Mouse (Mus musculus) neural tube, embryonic 11.5 days (tissue): ENCODE data around the gene Cd300lb. TPM values are rescaled to one million over a fixed set of nuclear protein-coding genes. Genes with fewer than 3 reads are reported as not detected.
A peak's percentile ranks its signal among the peaks of the same experiment; 100 is the strongest.

Source experiments
- ATAC-seq: fragments of 200-750 bp; cut with Nextera tagmentation; 2 replicates; pipeline ENCODE4 v1.8.0; 2017; ENCODE audit warnings: moderate number of reproducible peaks, mild to moderate bottlenecking, moderate TSS enrichment, moderate library complexity; ENCODE audit not compliant: insufficient read depth, low FRiP score, low TSS enrichment
- DNase-seq: peaks from one replicate; pipeline ENCODE4 v3.0.0-alpha.2; 2015; ENCODE audit warnings: low spot score
- H3K27ac ChIP-seq: fragments of 300-500 bp; sonication (generic); 2 replicates; pipeline ENCODE4 v1.5.1; 2014; ENCODE audit warnings: low read depth, mild to moderate bottlenecking, low read length
- H3K27me3 ChIP-seq: fragments of 300-500 bp; sonication (generic); 2 replicates; pipeline ENCODE4 v1.6.1; 2014; ENCODE audit warnings: mild to moderate bottlenecking, low read length, mixed read lengths; ENCODE audit not compliant: control insufficient read depth, insufficient read depth
- H3K36me3 ChIP-seq: fragments of 300-500 bp; sonication (generic); 2 replicates; pipeline ENCODE4 v1.6.1; 2014; ENCODE audit warnings: mild to moderate bottlenecking, low read length, moderate library complexity, mixed read lengths; ENCODE audit not compliant: control insufficient read depth, insufficient read depth
- H3K4me1 ChIP-seq: fragments of 300-500 bp; sonication (generic); 2 replicates; pipeline ENCODE4 v1.6.1; 2014; ENCODE audit warnings: low read length, mixed read lengths; ENCODE audit not compliant: control insufficient read depth, insufficient read depth
- H3K4me2 ChIP-seq: fragments of 300-500 bp; sonication (generic); 2 replicates; pipeline ENCODE4 v1.6.1; 2014; ENCODE audit warnings: low read depth, mild to moderate bottlenecking, moderate library complexity
- H3K4me3 ChIP-seq: fragments of 300-500 bp; sonication (generic); 2 replicates; pipeline ENCODE4 v1.5.1; 2014; ENCODE audit warnings: low read depth, low read length
- H3K9ac ChIP-seq: fragments of 300-500 bp; sonication (generic); 2 replicates; pipeline ENCODE4 v1.6.1; 2014; ENCODE audit warnings: mild to moderate bottlenecking, low read length
- H3K9me3 ChIP-seq: fragments of 300-500 bp; sonication (generic); 2 replicates; pipeline ENCODE4 v1.6.1; 2016; ENCODE audit warnings: low read length; ENCODE audit not compliant: control insufficient read depth
- whole genome bisulfite sequencing: fragments of 180-500 bp; shearing (Covaris S2); extraction: QIAGEN DNeasy Blood & Tissue Kit; methylation state at CpG from one replicate; pipeline ENCODE4 v1.1.7; 2014; 5-methylcytosine and 5-hydroxymethylcytosine counted together
- polyA plus RNA-seq: library from polyadenylated mRNA; unstranded; fragments of >200 nt; fragmentation: Nextera tagmentation; extraction: Ambion mirVana; gene quantifications from 2 replicates; pipeline ENCODE4 v1.2.1, GENCODE M21; 2014

Gene Cd300lb
- polyA plus RNA-seq, 1 experiment from 2014 or later, result 0.20 TPM

- no peaks in the 10 kb centered on the region for H3K9me3 ChIP-seq
- no peaks in the 10 kb centered on the region for H3K36me3 ChIP-seq
- no peak overlapping the region for H3K9ac ChIP-seq
- H3K4me1 ChIP-seq, result peaks cover 12% of the 10 kb centered on the region
- DNase-seq (peak; percentile 46), ATAC-seq (no peak)
- H3K27ac ChIP-seq, result no peak overlapping the region
- no peak overlapping the region for H3K4me2 ChIP-seq
- WGBS, result 59% methylated on average over 3 of the region's 3 CpGs
- H3K27me3 ChIP-seq, result no peaks in the 10 kb centered on the region
- no peak overlapping the region for H3K4me3 ChIP-seq
These were observed 57.0 kb downstream of the Cd300lb start for GRCm38 (mm10) chr11:114877145-114877544.

- no peak overlapping the region for H3K4me3 ChIP-seq
- WGBS, result 45% methylated on average over 2 of the region's 2 CpGs
- no peak overlapping the region for H3K4me2 ChIP-seq
- H3K36me3 ChIP-seq, result no peaks in the 10 kb centered on the region
- no peaks in the 10 kb centered on the region for H3K9me3 ChIP-seq
- no peak for ATAC-seq
- no peak overlapping the region for H3K27ac ChIP-seq
- H3K9ac ChIP-seq, result no peak overlapping the region
- H3K4me1 ChIP-seq, result peaks cover 12% of the 10 kb centered on the region
- no peak for DNase-seq
- H3K27me3 ChIP-seq, result no peaks in the 10 kb centered on the region
These were observed 57.6 kb downstream of the Cd300lb start for GRCm38 (mm10) chr11:114876621-114877020.

- no peak overlapping the region for H3K9ac ChIP-seq
- 29% methylated on average over 7 of the region's 7 CpGs for WGBS
These were observed 58.0 kb downstream of the Cd300lb start for GRCm38 (mm10) chr11:114876176-114876575.

GRCm38 (mm10) chr11:114875301-114875801 is 58.8 kb downstream of the Cd300lb start:
- H3K4me2 ChIP-seq, result no peak overlapping the region
- H3K27ac ChIP-seq, result no peak overlapping the region
- peak; percentile 37 for DNase-seq
- no peak for ATAC-seq
- 7% methylated on average over 8 of the region's 9 CpGs for WGBS
- H3K4me3 ChIP-seq, result no peak overlapping the region
- no peaks in the 10 kb centered on the region for H3K27me3 ChIP-seq
- no peaks in the 10 kb centered on the region for H3K9me3 ChIP-seq
- H3K36me3 ChIP-seq, result no peaks in the 10 kb centered on the region
- H3K4me1 ChIP-seq, result peaks cover 12% of the 10 kb centered on the region
- H3K9ac ChIP-seq, result no peak overlapping the region

More at GRCm38 (mm10) chr11:114876176-114876575, 58.0 kb downstream of the Cd300lb start:
- no peak overlapping the region for H3K4me3 ChIP-seq
- H3K4me1 ChIP-seq, result peaks cover 12% of the 10 kb centered on the region
- no peak overlapping the region for H3K4me2 ChIP-seq
- H3K36me3 ChIP-seq, result no peaks in the 10 kb centered on the region
- H3K27ac ChIP-seq, result no peak overlapping the region
- no peaks in the 10 kb centered on the region for H3K27me3 ChIP-seq
- ATAC-seq, result no peak
- H3K9me3 ChIP-seq, result no peaks in the 10 kb centered on the region
- no peak for DNase-seq

- no peaks in the 10 kb centered on the region for H3K36me3 ChIP-seq
- H3K27ac ChIP-seq, result no peak overlapping the region
- 51% methylated on average over 9 of the region's 9 CpGs for whole genome bisulfite sequencing
- no peak overlapping the region for H3K9ac ChIP-seq
- no peak overlapping the region for H3K4me3 ChIP-seq
- peak; percentile 8 for DNase-seq
- no peak for ATAC-seq
- no peaks in the 10 kb centered on the region for H3K27me3 ChIP-seq
- H3K9me3 ChIP-seq, result no peaks in the 10 kb centered on the region
- H3K4me2 ChIP-seq, result no peak overlapping the region
- H3K4me1 ChIP-seq, result peaks cover 12% of the 10 kb centered on the region
These were observed 59.7 kb downstream of the Cd300lb start for GRCm38 (mm10) chr11:114874226-114875145.

- no peak overlapping the region for H3K4me3 ChIP-seq
- DNase-seq (peak; percentile 39), ATAC-seq (no peak)
- H3K9ac ChIP-seq, result no peak overlapping the region; the same call in 1 of the 2 replicates
- H3K36me3 ChIP-seq, result no peaks in the 10 kb centered on the region
- peak overlapping the region; percentile 42; the same call in 1 of the 2 replicates for H3K27ac ChIP-seq
- H3K4me1 ChIP-seq, result peaks cover 12% of the 10 kb centered on the region
- no peak overlapping the region for H3K4me2 ChIP-seq
- no peaks in the 10 kb centered on the region for H3K9me3 ChIP-seq
- WGBS, result 19% methylated on average over 6 of the region's 6 CpGs
- no peaks in the 10 kb centered on the region for H3K27me3 ChIP-seq
These were observed 61.0 kb downstream of the Cd300lb start for GRCm38 (mm10) chr11:114873022-114873817.

Other genes starting within 250 kb of the Cd300lb start
- 1.7 and 2.5 TPM in 2 replicates for gene Dnaic2, start 207.0 kb downstream of the Cd300lb start, polyA plus RNA-seq
- 0.65 and 1.3 TPM in 2 replicates for gene Kif19a, start 169.0 kb downstream of the Cd300lb start, polyA plus RNA-seq
- 43.1 and 51.5 TPM in 2 replicates for gene Btbd17, start 138.4 kb downstream of the Cd300lb start, polyA plus RNA-seq
- gene Gpr142, start 135.5 kb downstream of the Cd300lb start, polyA plus RNA-seq, result not detected in 2 replicates
- gene Gprc5c, start 83.2 kb downstream of the Cd300lb start, polyA plus RNA-seq, result 24.4 and 26.0 TPM in 2 replicates
- 0.62 and 1.0 TPM in 2 replicates for gene Cd300a, start 44.3 kb downstream of the Cd300lb start, polyA plus RNA-seq
- 0.41 TPM in 1 of 2 replicates, not detected in the other for gene Cd300c, start 34.8 kb upstream of the Cd300lb start, polyA plus RNA-seq
- 0.28 TPM in 1 of 2 replicates, not detected in the other for gene Cd300ld, start 55.5 kb upstream of the Cd300lb start, polyA plus RNA-seq
- gene Cd300c2, start 67.5 kb upstream of the Cd300lb start, polyA plus RNA-seq, result 0.55 and 1.1 TPM in 2 replicates
- gene Cd300ld2, start 81.8 kb upstream of the Cd300lb start, polyA plus RNA-seq, result not detected in 2 replicates
- gene Cd300ld4, start 92.6 kb upstream of the Cd300lb start, polyA plus RNA-seq, result not detected in 2 replicates
- not detected in 2 replicates for gene Cd300ld5, start 103.4 kb upstream of the Cd300lb start, polyA plus RNA-seq
- gene Cd300ld3, start 114.0 kb upstream of the Cd300lb start, polyA plus RNA-seq, result not detected in 2 replicates
- gene Cd300e, start 127.8 kb upstream of the Cd300lb start, polyA plus RNA-seq, result not detected in 2 replicates
- gene Rab37, start 157.0 kb upstream of the Cd300lb start, polyA plus RNA-seq, result 1.3 and 1.9 TPM in 2 replicates
- gene Cd300lf, start 199.6 kb upstream of the Cd300lb start, polyA plus RNA-seq, result not detected in 2 replicates
- 43.4 and 44.1 TPM in 2 replicates for gene Slc9a3r1, start 229.0 kb upstream of the Cd300lb start, polyA plus RNA-seq